Mouse (Mus musculus) spleen, postnatal 36 days (tissue): Measurements from ENCODE around the gene Chil1.

Source experiments
- DNase-seq, 2 experiments: peaks; one replicate each; pipeline ENCODE4 v3.0.0; 2022; ENCODE audit warnings: low spot score in 2 of 2, mixed read lengths in 1 of 2

Chil1 gene

GRCm38 (mm10) chr1:134182025-134182424 lies at the start of gene Chil1:
Gene Chil1, plus strand, starts transcription at chr1:134182176.
- peak in 1 of 2 experiments; percentile 19 for DNase-seq

- DNase-seq, result no peak
Observed at GRCm38 (mm10) chr1:134133316-134133715, 48.7 kb upstream of the Chil1 start.

GRCm38 (mm10) chr1:134136351-134136750 lies 45.6 kb upstream of the Chil1 start:
- DNase-seq, result no peak

- DNase-seq, result no peak
Observed at GRCm38 (mm10) chr1:134138424-134138823, 43.6 kb upstream of the Chil1 start.

GRCm38 (mm10) chr1:134142363-134142794 lies 39.6 kb upstream of the Chil1 start:
- no peak for DNase-seq

- no peak for DNase-seq
Observed at GRCm38 (mm10) chr1:134146066-134146465, 35.9 kb upstream of the Chil1 start.

- DNase-seq, result no peak
Observed at GRCm38 (mm10) chr1:134150076-134150475, 31.9 kb upstream of the Chil1 start.

GRCm38 (mm10) chr1:134150745-134151144 lies 31.2 kb upstream of the Chil1 start:
- no peak for DNase-seq

GRCm38 (mm10) chr1:134151655-134152412 lies 30.1 kb upstream of the Chil1 start:
- peak; percentile 40 to 54 for DNase-seq

- no peak for DNase-seq
Observed at GRCm38 (mm10) chr1:134152626-134153590, 29.1 kb upstream of the Chil1 start.

- no peak for DNase-seq
Observed at GRCm38 (mm10) chr1:134154121-134154520, 27.9 kb upstream of the Chil1 start.

- DNase-seq, result no peak
Observed at GRCm38 (mm10) chr1:134154655-134155054, 27.3 kb upstream of the Chil1 start.

GRCm38 (mm10) chr1:134160404-134160803 lies 21.6 kb upstream of the Chil1 start:
- DNase-seq, result no peak

- no peak for DNase-seq
Observed at GRCm38 (mm10) chr1:134161399-134161798, 20.6 kb upstream of the Chil1 start.

- no peak for DNase-seq
Observed at GRCm38 (mm10) chr1:134162510-134163225, 19.3 kb upstream of the Chil1 start.

- no peak for DNase-seq
Observed at GRCm38 (mm10) chr1:134163476-134163875, 18.5 kb upstream of the Chil1 start.

- no peak for DNase-seq
Observed at GRCm38 (mm10) chr1:134164454-134164853, 17.5 kb upstream of the Chil1 start.

- no peak for DNase-seq
Observed at GRCm38 (mm10) chr1:134166547-134166946, 15.4 kb upstream of the Chil1 start.

GRCm38 (mm10) chr1:134167416-134168305 lies 14.3 kb upstream of the Chil1 start:
- DNase-seq, result no peak

- DNase-seq, result no peak
Observed at GRCm38 (mm10) chr1:134168567-134168966, 13.4 kb upstream of the Chil1 start.
